In the genomic region with DNA sequence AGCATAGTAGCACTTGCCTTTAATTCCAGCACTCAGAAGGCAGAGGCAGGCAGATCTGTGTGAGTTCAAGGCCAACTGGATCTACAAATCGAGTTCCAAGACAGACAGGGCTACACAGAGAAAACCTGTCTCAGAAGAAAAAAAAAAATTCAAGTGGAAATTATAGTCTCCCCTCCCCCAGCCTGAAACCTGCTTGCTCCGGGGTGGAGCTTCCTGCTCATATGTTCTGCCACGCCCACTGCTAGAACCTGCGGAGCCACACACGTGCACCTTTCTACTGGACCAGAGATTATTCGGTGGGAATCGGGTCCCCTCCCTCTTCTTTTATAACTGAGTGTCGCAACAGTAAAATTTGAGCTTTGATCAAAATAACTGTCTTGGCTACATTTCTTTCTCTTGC, we compare ENCODE assay signal across 14 mouse cellular contexts. TPM values are rescaled to one million over a fixed set of nuclear protein-coding genes. Genes with fewer than 3 reads are reported as not detected.
"Had no signal": no experiment of that assay in that cellular context is flagged by ENCODE, and none has a peak within 500 bp of the region (broad histone marks: within the 10 kb centered on the region; RNA-seq: fewer than 3 reads in every experiment).

No protein-coding gene starts in this region.

RNA-seq across cellular contexts. Expression of gene Nr2e3, which starts 24.6 kb away (rescaled TPM):
- total RNA-seq: megakaryocyte progenitor cell, adult 5-6 weeks; midbrain, postnatal 0 days; monocyte, adult 5-6 weeks had no signal
- polyA plus RNA-seq: liver, postnatal 0 days; lung, adult 2 months; lung, embryonic 15.5 days; lung, postnatal 0 days; macrophage; midbrain, embryonic 11.5 days; midbrain, embryonic 13.5 days; midbrain, embryonic 15.5 days; midbrain, postnatal 0 days; neural tube, embryonic 11.5 days; neural tube, embryonic 15.5 days; stomach, embryonic 14.5 days had no signal
